12 mouse cellular contexts compared by ENCODE assay signal in the genomic region with DNA sequence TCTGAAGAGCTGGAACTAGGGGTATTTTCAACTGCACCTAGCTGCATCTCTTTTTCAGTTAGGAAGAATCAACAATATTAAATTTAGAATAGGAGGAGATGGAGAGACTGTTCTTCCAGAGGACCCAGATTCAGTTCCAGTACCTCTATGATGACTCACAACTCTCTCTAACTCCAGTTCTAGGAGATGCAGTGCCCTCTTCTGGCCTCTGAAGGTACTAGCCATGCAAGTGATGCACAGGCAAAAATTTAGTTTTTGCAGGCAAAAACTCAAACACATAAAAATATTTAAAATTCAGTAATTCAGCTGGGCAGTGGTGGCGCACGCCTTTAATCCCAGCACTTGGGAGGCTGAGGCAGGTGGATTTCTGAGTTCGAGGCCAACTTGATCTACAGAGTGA. TPM values are rescaled to one million over a fixed set of nuclear protein-coding genes. Genes with fewer than 3 reads are reported as not detected.
DNase-seq lines count a peak whose midpoint lies in the region; ATAC-seq and TF ChIP-seq lines count a peak whose summit lies in the region.
"Had no signal": no experiment of that assay in that cellular context is flagged by ENCODE, and none has a peak within 500 bp of the region (broad histone marks: within the 10 kb centered on the region; RNA-seq: fewer than 3 reads in every experiment).

No protein-coding gene starts in this region.

- no peak for DNase-seq in heart, adult 2 months
- no peak for DNase-seq in heart, adult 11 months
- DNase-seq in retina, embryonic 14.5 days (ENCODE audit: low spot score) = peak; percentile 14
- DNase-seq in retina, postnatal 1 day = no peak
- DNase-seq in WW6 (ENCODE audit: low read depth, low spot score) = peak; percentile 7
- DNase-seq in stomach, postnatal 0 days (ENCODE audit: low spot score) = no peak
- no peak for DNase-seq in heart, postnatal 25 days (ENCODE audit: low spot score)
- DNase-seq: right cerebral cortex, adult 18-20 months had no signal

- no peaks in the 10 kb centered on the region for H3K9me3 ChIP-seq in stomach, postnatal 0 days (ENCODE audit: control insufficient read depth, low read length)
- H3K9me3 ChIP-seq: embryonic facial prominence, embryonic 12.5 days; megakaryocyte, embryonic 14.5 days had no signal

- H3K79me2 ChIP-seq in heart, adult 2 months (replicated peaks; ENCODE audit: control insufficient read depth, insufficient read depth, low read length) = no peaks in the 10 kb centered on the region

- no peak overlapping the region for H3K27ac ChIP-seq in heart, adult 2 months
- H3K27ac ChIP-seq in stomach, postnatal 0 days (replicated peaks) = no peak overlapping the region
- H3K27ac ChIP-seq: embryonic facial prominence, embryonic 12.5 days had no signal

- TF ChIP-seq POLR2A in heart, adult 2 months (IDR thresholded peaks at IDR 0.05; ENCODE audit: insufficient read depth, low read depth, low read length) = no peak

- H3K27me3 ChIP-seq in heart, adult 2 months (ENCODE audit: control insufficient read depth, insufficient read depth, low read length) = no peaks in the 10 kb centered on the region
- no peaks in the 10 kb centered on the region for H3K27me3 ChIP-seq in stomach, postnatal 0 days (ENCODE audit: control insufficient read depth, insufficient read depth, low read length)
- H3K27me3 ChIP-seq: embryonic facial prominence, embryonic 12.5 days; megakaryocyte, embryonic 14.5 days had no signal

- no peak for TF ChIP-seq EP300 in heart, adult 2 months (IDR thresholded peaks at IDR 0.05; ENCODE audit: insufficient read depth, low read depth, low read length)
- no peak for TF ChIP-seq EP300 in stomach, postnatal 0 days (optimal IDR thresholded peaks at IDR 0.05)

- WGBS in heart, adult 2 months = 85% methylated on average over 3 of the region's 3 CpGs
- 92% methylated on average over 3 of the region's 3 CpGs for WGBS in stomach, postnatal 0 days

- H3K4me3 ChIP-seq in heart, adult 2 months = no peak overlapping the region
- no peak overlapping the region for H3K4me3 ChIP-seq in stomach, postnatal 0 days (ENCODE audit: low read depth, low read length)
- H3K4me3 ChIP-seq: embryonic facial prominence, embryonic 12.5 days; megakaryocyte, embryonic 14.5 days had no signal

- intact Hi-C loops in heart, adult 2 months (cut with DNase I) = no loop called here
- intact Hi-C loops in heart, postnatal 25 days (cut with DNase I) = no loop called here

- no peaks in the 10 kb centered on the region for H3K36me3 ChIP-seq in heart, adult 2 months (ENCODE audit: control insufficient read depth, insufficient read depth, low read length)
- no peaks in the 10 kb centered on the region for H3K36me3 ChIP-seq in stomach, postnatal 0 days (ENCODE audit: control insufficient read depth, insufficient read depth, low read length)
- H3K36me3 ChIP-seq: embryonic facial prominence, embryonic 12.5 days had no signal

- H3K4me2 ChIP-seq in stomach, postnatal 0 days (replicated peaks; ENCODE audit: low read depth) = no peak overlapping the region
- H3K4me2 ChIP-seq: embryonic facial prominence, embryonic 12.5 days had no signal

- H3K9ac ChIP-seq in heart, adult 2 months (ENCODE audit: low read depth, low read length) = no peak overlapping the region
- H3K9ac ChIP-seq in stomach, postnatal 0 days (ENCODE audit: low read length) = no peak overlapping the region
- H3K9ac ChIP-seq: embryonic facial prominence, embryonic 12.5 days had no signal

- TF ChIP-seq CTCF in heart, adult 2 months (IDR thresholded peaks at IDR 0.05) = peak; percentile 33
- peak; percentile 36 for TF ChIP-seq CTCF in stomach, postnatal 0 days (IDR thresholded peaks at IDR 0.05; ENCODE audit: low read depth)

- no peak for ATAC-seq in stomach, postnatal 0 days (ENCODE audit: low FRiP score, low TSS enrichment)
- no peak for ATAC-seq in megakaryocyte, adult 5-6 weeks (ENCODE audit: poor library complexity, severe bottlenecking)

- no peaks in the 10 kb centered on the region for H3K4me1 ChIP-seq in heart, adult 2 months (ENCODE audit: control insufficient read depth, insufficient read depth, low read length)
- no peaks in the 10 kb centered on the region for H3K4me1 ChIP-seq in stomach, postnatal 0 days (replicated peaks; ENCODE audit: control insufficient read depth, insufficient read depth)
- H3K4me1 ChIP-seq: embryonic facial prominence, embryonic 12.5 days had no signal

RNA-seq across cellular contexts. Expression of a gene that starts 48.1 kb away (rescaled TPM):
- 1 to 10 TPM; 2.5 to 4.9 TPM for total RNA-seq in heart, adult 2 months (2021)
- 3.6 and 4.1 TPM in 2 replicates for polyA plus RNA-seq in heart, adult 2 months (2012; rRNA removed)
- 5.6 and 6.5 TPM in 2 replicates for polyA plus RNA-seq in stomach, postnatal 0 days (2015; fragmentation: Nextera tagmentation; extraction: Ambion mirVana)
- 2.2 and 7.2 TPM in 2 replicates for total RNA-seq in megakaryocyte, adult 5-6 weeks (2015)
- 6.5 and 8.5 TPM in 2 replicates for total RNA-seq in megakaryocyte, adult 5-6 weeks (2017)
- total RNA-seq in heart, postnatal 25 days (2021) = 1 to 10 TPM; 3.9 to 4.2 TPM
- polyA plus RNA-seq: large intestine, adult 2 months had no signal

Comparison
In these comparisons a context has a peak if more than half of its experiments do, and no peak if none do; other contexts are left out.
1. DNase-seq: peak in retina, embryonic 14.5 days (single experiment) and WW6 (single experiment); none in heart, adult 2 months (0 of 2), heart, adult 11 months (single experiment), retina, postnatal 1 day (single experiment), stomach, postnatal 0 days (single experiment) and heart, postnatal 25 days (single experiment).